Mouse (Mus musculus) bone marrow, adult 2 months (tissue): ENCODE results near the gene Nhlrc2.

Experiments
- CTCF ChIP-seq: fragments of 200-500 bp; IDR thresholded peaks from 2 replicates; pipeline ENCODE4 v1.5.1; 2011; ENCODE audit warnings: low read length, control low read depth; ENCODE audit not compliant: control insufficient read depth, insufficient read depth
- POLR2A ChIP-seq: fragments of 200-500 bp; IDR thresholded peaks from 2 replicates; pipeline ENCODE4 v1.6.1; 2011; ENCODE audit warnings: low read depth, mild to moderate bottlenecking, control low read depth, low read length, borderline replicate concordance; ENCODE audit not compliant: control insufficient read depth

DNA sequence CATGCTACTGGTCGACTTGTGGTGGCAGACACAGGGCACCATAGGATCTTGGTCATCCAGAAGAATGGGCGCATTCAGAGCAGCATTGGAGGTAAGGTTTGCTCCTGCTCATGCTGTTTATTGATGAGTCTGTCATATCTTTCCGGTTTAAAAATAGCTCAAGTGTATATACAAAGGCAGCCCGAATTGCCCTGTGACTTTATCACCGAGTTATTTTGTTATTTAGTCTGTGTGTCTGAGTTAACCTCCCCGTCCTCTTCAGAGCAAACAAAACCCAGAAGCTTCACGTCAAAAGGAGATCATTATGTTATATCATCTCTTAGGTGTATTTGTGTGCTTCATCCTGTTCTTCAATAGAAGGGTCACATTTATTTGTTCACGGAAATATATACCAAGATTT lies 22.7 kb downstream of the Nhlrc2 start:
- no peak for TF ChIP-seq CTCF
- no peak for TF ChIP-seq POLR2A
